Mouse (Mus musculus) midbrain, embryonic 13.5 days (tissue): ENCODE data around the gene Gfm1. TPM values are rescaled to one million over a fixed set of nuclear protein-coding genes. Genes with fewer than 3 reads are reported as not detected.

Experiments used
- polyA plus RNA-seq: library from polyadenylated mRNA; unstranded; fragments of >200 nt; fragmentation: Nextera tagmentation; extraction: Ambion mirVana; gene quantifications from 2 replicates; pipeline ENCODE4 v1.2.1, GENCODE M21; 2015

Gfm1 gene
- polyA plus RNA-seq, 1 experiment from 2014 or later = 36.4 TPM

Other genes with a start within 250 kb of the Gfm1 start
- gene Mlf1, start 56.0 kb upstream of the Gfm1 start, polyA plus RNA-seq = 29.3 and 31.9 TPM in 2 replicates
- gene Gm17402, start 54.9 kb upstream of the Gfm1 start, polyA plus RNA-seq = not detected in 2 replicates
- gene Lxn, start 33.8 kb downstream of the Gfm1 start, polyA plus RNA-seq = 159 and 186 TPM in 2 replicates
- 0.94 and 1.4 TPM in 2 replicates for gene Rarres1, start 85.4 kb downstream of the Gfm1 start, polyA plus RNA-seq
- 40.1 and 41.2 TPM in 2 replicates for gene Mfsd1, start 152.6 kb downstream of the Gfm1 start, polyA plus RNA-seq